Mouse (Mus musculus) forebrain, embryonic 15.5 days (tissue): ENCODE measurements around the gene Zc3h12c. TPM values are rescaled to one million over a fixed set of nuclear protein-coding genes. Genes with fewer than 3 reads are reported as not detected.
A peak's percentile ranks its signal among the peaks of the same experiment; 100 is the strongest.

Experiments
- ATAC-seq: fragments of 200-750 bp; cut with Nextera tagmentation; replicated peaks from 2 replicates; pipeline ENCODE4 v1.8.0; 2017; ENCODE audit warnings: mild to moderate bottlenecking, moderate TSS enrichment, moderate library complexity
- H3K27ac ChIP-seq: fragments of 300-500 bp; sonication (generic); replicated peaks from 2 replicates; pipeline ENCODE4 v1.5.1; 2015; ENCODE audit warnings: mild to moderate bottlenecking, inconsistent platforms
- H3K27me3 ChIP-seq: fragments of 300-500 bp; sonication (generic); 2 replicates; pipeline ENCODE4 v1.6.1; 2015; ENCODE audit warnings: inconsistent platforms
- H3K36me3 ChIP-seq: fragments of 300-500 bp; sonication (generic); 2 replicates; pipeline ENCODE4 v1.6.1; 2015; ENCODE audit warnings: mild to moderate bottlenecking, inconsistent platforms
- H3K4me1 ChIP-seq: fragments of 300-500 bp; sonication (generic); 2 replicates; pipeline ENCODE4 v1.6.1; 2015; ENCODE audit warnings: inconsistent platforms
- H3K4me2 ChIP-seq: fragments of 300-500 bp; sonication (generic); replicated peaks from 2 replicates; pipeline ENCODE4 v1.6.1; 2015; ENCODE audit warnings: mild to moderate bottlenecking, inconsistent platforms
- H3K4me3 ChIP-seq: fragments of 300-500 bp; sonication (generic); 2 replicates; pipeline ENCODE4 v1.5.1; 2015; ENCODE audit warnings: mild to moderate bottlenecking, inconsistent platforms
- H3K9ac ChIP-seq: fragments of 300-500 bp; sonication (generic); replicated peaks from 2 replicates; pipeline ENCODE4 v1.6.1; 2015; ENCODE audit warnings: mild to moderate bottlenecking, inconsistent platforms
- H3K9me3 ChIP-seq: fragments of 300-500 bp; sonication (generic); 2 replicates; pipeline ENCODE4 v1.6.1; 2016; ENCODE audit warnings: inconsistent platforms
- WGBS: fragments of 180-500 bp; shearing (Covaris S2); methylation state at CpG from one replicate; pipeline ENCODE4 v1.1.7; 2015; ENCODE audit warnings: mixed read lengths; 5-methylcytosine and 5-hydroxymethylcytosine counted together
- polyA plus RNA-seq: library from polyadenylated mRNA; unstranded; fragments of >200 nt; fragmentation: Nextera tagmentation; extraction: Ambion mirVana; gene quantifications from 2 replicates; pipeline ENCODE4 v1.2.1, GENCODE M21; 2015

Zc3h12c gene
- polyA plus RNA-seq, 1 experiment from 2014 or later: 7.2 TPM

DNA sequence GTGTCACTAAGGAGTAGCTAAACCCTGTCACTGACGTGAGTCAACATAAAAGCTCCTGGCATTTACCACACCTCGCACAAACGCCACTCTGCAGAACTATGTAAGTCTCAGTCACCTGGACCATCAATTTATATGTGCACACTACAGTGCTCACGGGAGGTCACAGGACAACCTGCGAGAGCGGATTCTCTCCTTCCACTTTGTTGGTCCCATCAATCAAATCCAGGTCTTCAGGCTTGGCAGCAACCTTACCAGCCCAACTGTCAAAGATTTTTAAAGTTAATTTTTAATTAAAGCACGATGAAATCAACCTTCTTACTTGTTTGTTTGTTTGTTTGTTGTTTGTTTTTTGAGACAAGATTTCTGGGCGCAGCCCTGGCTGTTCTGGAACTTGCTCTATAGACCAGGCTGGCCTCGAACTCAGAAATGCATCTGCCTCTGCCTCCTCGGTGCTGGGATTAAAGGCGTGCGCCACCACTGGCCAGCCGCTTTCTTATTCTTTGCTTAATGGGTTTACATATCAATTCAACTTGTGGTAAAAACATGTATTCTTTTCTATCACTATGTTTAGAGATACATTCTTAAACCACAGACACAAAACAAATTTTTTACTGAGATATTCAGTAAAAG lies 3.2 kb downstream of the Zc3h12c start:
- no peak overlapping the region for H3K9ac ChIP-seq
- 74% methylated on average over 13 of the region's 13 CpGs for WGBS

DNA sequence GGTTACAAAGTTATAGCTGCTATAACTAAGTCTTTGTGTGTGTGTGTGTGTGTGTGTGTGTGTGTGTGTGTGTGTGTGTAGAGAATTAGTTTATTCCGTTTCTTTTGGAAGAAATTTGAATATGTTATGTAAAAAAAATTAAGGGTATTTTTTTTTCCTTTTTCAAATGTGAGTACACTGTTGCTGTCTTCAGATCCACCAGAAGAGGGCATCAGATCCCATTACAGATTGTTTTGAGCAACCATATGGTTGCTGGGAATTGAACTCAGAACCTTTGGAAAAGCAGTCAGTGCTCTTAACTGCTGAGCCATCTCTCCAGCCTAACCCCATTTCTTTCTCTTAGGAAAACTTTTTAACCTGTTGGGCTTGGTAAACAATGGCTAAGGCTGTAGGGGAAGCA lies 7.9 kb downstream of the Zc3h12c start:
- Histone ChIP-seq H3K4me2 (no peak overlapping the region), H3K27me3 (no peaks in the 10 kb centered on the region), H3K36me3 (no peaks in the 10 kb centered on the region), H3K4me3 (no peak overlapping the region), H3K27ac (no peak overlapping the region), H3K9me3 (no peaks in the 10 kb centered on the region), H3K4me1 (peaks cover 13% of the 10 kb centered on the region), H3K9ac (no peak overlapping the region)
- no peak for ATAC-seq
- WGBS: 91% methylated on average over 1 of the region's 1 CpGs

More for the DNA sequence above, 3.2 kb downstream of the Zc3h12c start:
- H3K27me3 ChIP-seq: no peaks in the 10 kb centered on the region
- peaks cover 43% of the 10 kb centered on the region for H3K4me1 ChIP-seq
- no peaks in the 10 kb centered on the region for H3K36me3 ChIP-seq
- no peak overlapping the region for H3K27ac ChIP-seq
- no peak overlapping the region for H3K4me3 ChIP-seq
- no peak for ATAC-seq
- H3K9me3 ChIP-seq: no peaks in the 10 kb centered on the region
- H3K4me2 ChIP-seq: no peak overlapping the region

DNA sequence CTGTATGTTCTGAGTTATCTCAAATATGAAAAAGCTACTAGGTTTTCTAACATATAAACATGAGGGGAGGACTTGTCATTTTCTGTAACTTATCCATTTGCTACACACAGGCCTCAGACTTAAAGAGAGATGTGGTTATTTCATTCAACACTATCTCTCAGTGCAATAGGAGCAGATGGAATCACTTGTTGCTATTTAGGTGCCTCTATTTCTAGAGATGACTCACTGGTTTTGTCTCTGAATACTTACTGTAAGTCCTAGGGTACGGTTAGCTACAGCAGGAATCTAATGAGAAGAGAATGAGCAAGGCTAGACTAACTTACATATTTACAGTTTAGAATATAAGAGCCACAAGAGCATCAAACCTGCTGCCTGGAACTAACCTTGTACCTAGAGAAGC lies 9.8 kb downstream of the Zc3h12c start:
- no peak overlapping the region for H3K4me3 ChIP-seq
- ATAC-seq: no peak
- H3K9me3 ChIP-seq: no peaks in the 10 kb centered on the region
- 91% methylated on average over 1 of the region's 1 CpGs for WGBS
- no peak overlapping the region for H3K9ac ChIP-seq
- H3K4me1 ChIP-seq: peaks cover 15% of the 10 kb centered on the region; the same call in 1 of the 2 replicates
- H3K27ac ChIP-seq: no peak overlapping the region
- H3K4me2 ChIP-seq: no peak overlapping the region
- no peaks in the 10 kb centered on the region for H3K27me3 ChIP-seq
- H3K36me3 ChIP-seq: no peaks in the 10 kb centered on the region

DNA sequence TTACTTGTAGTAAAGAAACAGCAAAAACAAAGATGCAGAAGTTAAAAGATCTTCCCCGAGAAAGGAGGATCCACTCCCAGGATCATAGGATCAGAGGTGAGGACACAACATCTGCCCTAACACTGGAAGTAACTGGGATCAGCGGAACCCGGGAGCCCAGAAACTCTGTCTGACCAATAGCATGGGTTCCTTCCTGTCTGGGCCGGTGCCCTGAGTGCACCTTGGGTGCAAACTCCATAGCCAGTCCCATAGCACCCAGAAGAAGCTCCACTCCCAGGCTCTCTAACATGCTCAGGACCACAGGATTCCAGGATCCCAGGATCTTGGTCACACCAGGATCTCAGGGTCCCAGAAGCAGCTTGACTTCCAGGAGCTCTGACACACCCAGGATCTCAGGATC lies 13.0 kb downstream of the Zc3h12c start:
- Histone ChIP-seq H3K36me3 (no peaks in the 10 kb centered on the region), H3K27ac (no peak overlapping the region), H3K4me1 (peaks cover 29% of the 10 kb centered on the region), H3K9ac (no peak overlapping the region), H3K9me3 (no peaks in the 10 kb centered on the region), H3K4me3 (no peak overlapping the region), H3K4me2 (no peak overlapping the region), H3K27me3 (no peaks in the 10 kb centered on the region)
- WGBS: 77% methylated on average over 4 of the region's 4 CpGs
- no peak for ATAC-seq

DNA sequence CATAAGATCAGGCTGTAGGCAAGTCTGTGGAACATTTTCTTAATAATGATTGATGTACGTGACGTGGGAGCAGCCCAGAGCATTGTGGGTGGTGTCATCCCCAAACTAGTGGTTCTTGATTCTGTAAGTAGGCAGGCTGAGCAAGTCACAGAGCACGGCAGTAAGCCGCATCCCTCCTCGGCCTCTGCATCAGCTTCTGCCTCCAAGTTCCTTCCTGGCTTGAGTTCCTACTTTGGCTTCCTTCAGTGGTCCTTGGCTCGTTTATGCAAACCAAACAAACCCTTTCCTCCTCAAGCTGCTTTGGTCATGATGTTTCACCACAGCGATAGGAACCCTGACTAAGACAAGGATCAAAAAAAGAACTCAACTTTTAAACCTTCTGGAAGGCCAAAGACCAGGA lies 14.1 kb downstream of the Zc3h12c start:
- H3K4me1 ChIP-seq: peaks cover 33% of the 10 kb centered on the region
- ATAC-seq: no peak
- H3K27ac ChIP-seq: no peak overlapping the region
- H3K36me3 ChIP-seq: no peaks in the 10 kb centered on the region
- H3K4me3 ChIP-seq: no peak overlapping the region
- no peak overlapping the region for H3K4me2 ChIP-seq
- H3K27me3 ChIP-seq: no peaks in the 10 kb centered on the region
- no peaks in the 10 kb centered on the region for H3K9me3 ChIP-seq
- H3K9ac ChIP-seq: no peak overlapping the region
- WGBS: 63% methylated on average over 7 of the region's 7 CpGs

DNA sequence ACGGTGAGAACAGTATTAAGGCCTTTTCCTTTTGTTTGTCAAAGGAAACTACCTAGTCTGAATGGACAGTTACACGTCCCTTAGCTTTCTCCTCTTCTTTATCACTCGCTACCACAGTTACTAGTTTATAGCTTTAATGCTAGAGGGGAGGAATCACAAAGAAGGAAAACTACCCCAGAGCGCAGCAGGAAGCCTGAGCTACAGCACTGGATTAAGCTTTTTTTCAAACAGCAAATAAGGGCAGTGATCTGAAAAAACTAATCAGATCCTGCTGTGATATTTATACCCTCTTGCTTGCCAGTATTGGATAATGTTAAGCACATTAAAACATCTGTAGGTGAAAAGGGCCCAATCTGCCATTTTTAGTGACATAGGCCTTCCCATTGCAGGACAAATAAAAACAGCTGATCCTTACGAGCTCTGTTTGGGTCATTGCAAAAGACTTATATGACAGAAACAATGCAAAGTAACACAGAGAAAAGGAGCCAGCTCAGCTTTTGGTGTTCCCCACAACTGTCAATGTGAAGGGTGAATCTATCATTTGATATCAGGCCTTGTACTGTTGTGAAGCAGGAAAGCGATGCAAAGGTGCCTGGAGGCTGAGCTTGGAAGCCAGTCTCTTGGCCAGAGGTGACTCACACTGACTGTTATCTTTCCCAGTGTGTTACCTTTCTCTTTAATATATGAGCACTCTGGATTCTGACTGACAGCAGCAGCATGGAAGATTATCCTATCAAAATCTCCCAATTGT lies 16.1 kb downstream of the Zc3h12c start:
- no peak overlapping the region for H3K9ac ChIP-seq
- peak overlapping the region; percentile 48; the same call in 1 of the 2 replicates for H3K27ac ChIP-seq
- H3K9me3 ChIP-seq: no peaks in the 10 kb centered on the region
- no peak overlapping the region for H3K4me2 ChIP-seq
- H3K27me3 ChIP-seq: no peaks in the 10 kb centered on the region
- ATAC-seq: no peak
- no peaks in the 10 kb centered on the region for H3K36me3 ChIP-seq
- H3K4me1 ChIP-seq: peaks cover 47% of the 10 kb centered on the region
- no peak overlapping the region for H3K4me3 ChIP-seq
- WGBS: 33% methylated on average over 6 of the region's 6 CpGs

DNA sequence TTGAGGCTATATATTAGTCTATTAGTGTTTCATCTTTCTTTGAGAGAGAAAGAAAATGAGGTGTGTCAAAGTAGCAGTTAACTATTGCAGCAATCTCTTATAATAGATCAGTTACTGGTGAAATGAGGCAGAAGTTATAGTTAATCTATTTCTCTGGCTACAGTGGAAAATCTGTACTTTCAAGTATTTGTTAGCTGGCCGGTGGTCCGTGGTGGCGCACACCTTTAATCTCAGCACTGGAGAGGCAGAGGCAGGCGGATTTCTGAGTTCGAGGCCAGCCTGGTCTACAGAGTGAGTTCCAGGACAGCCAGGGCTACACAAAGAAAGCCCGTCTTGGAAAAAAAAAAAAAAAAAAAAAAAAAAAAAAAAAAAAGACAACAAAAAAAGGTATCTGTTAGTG lies 18.6 kb downstream of the Zc3h12c start:
- no peak overlapping the region for H3K4me3 ChIP-seq
- no peak for ATAC-seq
- WGBS: 43% methylated on average over 6 of the region's 6 CpGs

DNA sequence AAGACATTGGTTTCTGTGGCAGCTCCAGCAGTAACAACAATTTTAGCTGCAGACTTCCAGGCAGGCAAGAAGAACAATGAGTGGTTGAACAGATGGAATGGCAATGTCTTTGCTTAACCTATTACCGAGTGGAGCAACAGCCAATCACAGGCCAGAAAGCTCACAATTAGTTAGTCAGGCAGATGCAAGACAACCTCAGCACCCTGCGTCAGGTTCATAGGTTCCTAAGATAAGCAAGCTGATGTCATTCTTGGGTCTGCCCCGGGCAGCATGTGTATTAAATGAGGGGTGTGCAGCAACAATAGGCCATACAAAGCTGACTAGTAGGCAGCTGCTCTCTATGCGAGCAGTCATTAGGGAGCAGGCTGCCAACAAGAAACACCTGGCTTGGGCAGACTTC lies 19.1 kb downstream of the Zc3h12c start:
- H3K27me3 ChIP-seq: no peaks in the 10 kb centered on the region
- peak overlapping the region; percentile 44 for H3K4me2 ChIP-seq
- peak; percentile 83 for ATAC-seq
- WGBS: 4% methylated on average over 4 of the region's 4 CpGs
- no peaks in the 10 kb centered on the region for H3K36me3 ChIP-seq
- peak overlapping the region; percentile 90 for H3K27ac ChIP-seq
- peaks cover 53% of the 10 kb centered on the region for H3K4me1 ChIP-seq
- peak overlapping the region; percentile 31 for H3K9ac ChIP-seq
- H3K9me3 ChIP-seq: no peaks in the 10 kb centered on the region
- peak overlapping the region; percentile 36 for H3K4me3 ChIP-seq

More for the DNA sequence above, 18.6 kb downstream of the Zc3h12c start:
- Histone ChIP-seq H3K27me3 (no peaks in the 10 kb centered on the region), H3K9me3 (no peaks in the 10 kb centered on the region), H3K4me1 (peaks cover 52% of the 10 kb centered on the region), H3K9ac (no peak overlapping the region), H3K4me2 (peak overlapping the region; percentile 44; the same call in 1 of the 2 replicates), H3K36me3 (no peaks in the 10 kb centered on the region), H3K27ac (peak overlapping the region; percentile 90)

DNA sequence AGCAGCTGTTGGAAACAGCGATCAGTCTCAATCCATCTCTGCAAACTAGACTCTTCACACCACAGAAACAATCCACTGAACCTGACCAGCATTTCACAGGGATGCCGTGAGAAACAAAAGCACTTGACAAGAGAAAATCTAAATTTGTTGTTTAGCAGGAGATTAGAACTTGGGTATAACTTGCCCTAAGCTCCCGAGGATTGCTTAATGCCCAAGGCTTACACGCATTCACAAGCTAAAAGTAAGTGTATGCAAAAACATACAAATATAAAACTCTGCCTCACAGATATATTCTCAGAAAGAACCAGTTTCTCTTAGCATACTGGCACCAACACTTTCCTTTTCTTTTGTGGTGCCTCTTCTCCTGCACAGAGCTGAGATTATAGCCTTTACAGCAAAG lies 19.5 kb downstream of the Zc3h12c start:
- no peaks in the 10 kb centered on the region; the same call in 1 of the 2 replicates for H3K36me3 ChIP-seq
- no peaks in the 10 kb centered on the region for H3K9me3 ChIP-seq
- peak overlapping the region; percentile 31 for H3K9ac ChIP-seq
- peak overlapping the region; percentile 90 for H3K27ac ChIP-seq
- peaks cover 53% of the 10 kb centered on the region for H3K4me1 ChIP-seq
- no peak; the same call in 1 of the 2 replicates for ATAC-seq
- no peaks in the 10 kb centered on the region for H3K27me3 ChIP-seq
- H3K4me2 ChIP-seq: peak overlapping the region; percentile 44
- peak overlapping the region; percentile 36 for H3K4me3 ChIP-seq
- 7% methylated on average over 4 of the region's 4 CpGs for WGBS

DNA sequence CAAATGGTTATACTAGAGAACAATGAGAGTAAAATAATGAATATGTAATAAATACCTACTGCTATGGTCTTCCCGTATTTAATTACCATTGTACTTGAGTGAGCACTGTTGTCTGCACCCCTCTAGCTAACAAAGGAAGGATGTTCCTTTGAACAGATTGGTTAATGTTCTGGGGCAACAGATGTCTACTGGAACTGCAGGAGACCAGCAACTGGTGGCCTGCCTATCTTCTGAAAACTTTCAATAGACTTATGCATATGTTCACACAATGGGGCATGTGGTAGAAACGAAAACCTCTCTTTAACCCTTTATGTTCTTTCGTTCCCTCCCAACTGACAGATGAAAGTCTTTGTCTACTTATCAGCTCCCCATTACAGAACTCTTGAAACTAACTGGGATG lies 20.1 kb downstream of the Zc3h12c start:
- H3K27me3 ChIP-seq: no peaks in the 10 kb centered on the region
- H3K9me3 ChIP-seq: no peaks in the 10 kb centered on the region
- peak overlapping the region; percentile 44 for H3K4me2 ChIP-seq
- WGBS: 5% methylated on average over 3 of the region's 3 CpGs
- H3K27ac ChIP-seq: peak overlapping the region; percentile 90
- H3K4me3 ChIP-seq: peak overlapping the region; percentile 36
- peak overlapping the region; percentile 31 for H3K9ac ChIP-seq
- H3K36me3 ChIP-seq: no peaks in the 10 kb centered on the region; the same call in 1 of the 2 replicates
- no peak for ATAC-seq
- H3K4me1 ChIP-seq: peaks cover 51% of the 10 kb centered on the region

DNA sequence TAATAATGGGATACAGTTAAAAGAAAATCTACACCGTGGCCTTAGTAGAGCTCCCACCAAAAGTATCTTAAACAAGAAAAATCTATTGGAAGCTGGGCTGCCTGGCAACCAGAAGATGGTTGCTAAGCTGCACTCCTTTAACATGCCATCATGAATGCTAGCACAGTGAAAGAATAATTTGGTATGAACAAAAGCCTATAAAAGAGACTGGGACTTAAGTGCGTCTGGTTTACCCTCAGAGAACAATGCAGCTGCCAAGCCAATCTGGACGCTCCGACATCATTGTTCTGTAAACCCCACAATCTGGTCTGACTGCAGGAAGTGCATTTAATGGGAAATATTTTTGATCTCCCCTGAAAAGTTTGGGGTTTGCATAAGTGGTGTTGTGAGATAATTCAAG lies 22.1 kb downstream of the Zc3h12c start:
- H3K27ac ChIP-seq: peak overlapping the region; percentile 77
- peak overlapping the region; percentile 39 for H3K4me2 ChIP-seq
- H3K4me3 ChIP-seq: peak overlapping the region; percentile 21
- H3K9ac ChIP-seq: 0 out of 2 replicates have a peak overlapping the region, but pooled peaks have one; percentile 9
- 4% methylated on average over 4 of the region's 4 CpGs for WGBS
- peaks cover 48% of the 10 kb centered on the region for H3K4me1 ChIP-seq
- no peaks in the 10 kb centered on the region; the same call in 1 of the 2 replicates for H3K36me3 ChIP-seq
- no peaks in the 10 kb centered on the region for H3K27me3 ChIP-seq
- H3K9me3 ChIP-seq: no peaks in the 10 kb centered on the region
- peak; percentile 85 for ATAC-seq

DNA sequence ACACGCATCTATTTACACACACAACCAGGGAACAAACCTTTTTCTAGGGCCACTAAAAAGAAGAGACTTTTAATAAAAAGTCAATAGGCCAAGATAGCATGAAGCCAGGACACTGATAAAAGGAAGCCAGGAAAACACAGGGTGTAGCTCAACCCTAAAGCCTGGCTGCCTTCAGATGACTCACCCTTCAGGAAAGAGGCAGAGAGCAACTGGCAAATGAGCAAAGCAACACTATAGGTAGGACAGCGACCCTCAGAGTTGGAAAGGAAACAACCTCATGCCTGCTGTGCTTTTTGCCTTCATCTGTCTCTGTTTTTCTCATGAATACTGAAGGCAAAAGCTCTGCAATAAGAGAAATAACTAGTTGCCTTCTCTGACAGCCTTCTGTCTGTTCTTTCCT lies 35.6 kb downstream of the Zc3h12c start:
- ATAC-seq: no peak
- Histone ChIP-seq H3K9me3 (no peaks in the 10 kb centered on the region), H3K9ac (no peak overlapping the region), H3K4me1 (peaks cover 7% of the 10 kb centered on the region; the same call in 1 of the 2 replicates), H3K36me3 (peaks cover 2% of the 10 kb centered on the region; the same call in 1 of the 2 replicates), H3K27me3 (no peaks in the 10 kb centered on the region), H3K27ac (no peak overlapping the region), H3K4me3 (no peak overlapping the region), H3K4me2 (no peak overlapping the region)
- WGBS: 96% methylated on average over 2 of the region's 2 CpGs
